Mouse (Mus musculus) brain, adult 2 months (tissue): ENCODE measurements at regions not wholly inside any gene's neighbourhood (a gene's known extent, or its start where the extent isn't known, plus 50 kb on each side); places are given as distances from the start of the nearest gene placed in this dataset.
A peak's percentile ranks its signal among the peaks of the same experiment; 100 is the strongest.

Source experiments
- DNase-seq: peaks from one replicate; pipeline ENCODE4 v3.0.0; 2011; ENCODE audit warnings: low read depth, low spot score

GRCm38 (mm10) chr19:33043696-33044095 lies 286.4 kb downstream of the Pten start:
- DNase-seq, result no peak

- no peak for DNase-seq
Measured at GRCm38 (mm10) chr19:33048754-33049442, 291.6 kb downstream of the Pten start.

- DNase-seq, result no peak
Measured at GRCm38 (mm10) chr19:33053199-33053867, 296.0 kb downstream of the Pten start.

GRCm38 (mm10) chr19:33056372-33056791 lies 299.1 kb downstream of the Pten start:
- DNase-seq, result no peak

- DNase-seq, result no peak
Measured at GRCm38 (mm10) chr19:33061006-33061405, 303.7 kb downstream of the Pten start.

- no peak for DNase-seq
Measured at GRCm38 (mm10) chr19:33062165-33063058, 305.1 kb downstream of the Pten start.

GRCm38 (mm10) chr19:33065274-33066200 lies 308.2 kb downstream of the Pten start:
- peak; percentile 31 for DNase-seq

GRCm38 (mm10) chr19:33068351-33068955 lies 311.2 kb downstream of the Pten start:
- DNase-seq, result peak; percentile 45

- DNase-seq, result no peak
Measured at GRCm38 (mm10) chr19:33069761-33070160, 312.5 kb downstream of the Pten start.

- DNase-seq, result no peak
Measured at GRCm38 (mm10) chr19:33072299-33072698, 315.0 kb downstream of the Pten start.

GRCm38 (mm10) chr19:33074907-33075306 lies 317.2 kb downstream of the Rnls start:
- no peak for DNase-seq

- DNase-seq, result no peak
Measured at GRCm38 (mm10) chr19:33078681-33079360, 313.3 kb downstream of the Rnls start.

GRCm38 (mm10) chr19:33079959-33080358 lies 312.1 kb downstream of the Rnls start:
- no peak for DNase-seq

- no peak for DNase-seq
Measured at GRCm38 (mm10) chr19:33081493-33081892, 310.6 kb downstream of the Rnls start.

- DNase-seq, result no peak
Measured at GRCm38 (mm10) chr19:33083371-33083770, 308.7 kb downstream of the Rnls start.

GRCm38 (mm10) chr19:33084683-33085082 lies 307.4 kb downstream of the Rnls start:
- DNase-seq, result no peak
